Mouse (Mus musculus) cerebellum, adult 11-12 months (tissue): ENCODE measurements at regions not wholly inside any gene's neighbourhood (a gene's known extent, or its start where the extent isn't known, plus 50 kb on each side); places are given as distances from the start of the nearest gene placed in this dataset.

ENCODE experiments used
- DNase-seq: peaks from one replicate; pipeline ENCODE4 v3.0.0; 2022

DNA sequence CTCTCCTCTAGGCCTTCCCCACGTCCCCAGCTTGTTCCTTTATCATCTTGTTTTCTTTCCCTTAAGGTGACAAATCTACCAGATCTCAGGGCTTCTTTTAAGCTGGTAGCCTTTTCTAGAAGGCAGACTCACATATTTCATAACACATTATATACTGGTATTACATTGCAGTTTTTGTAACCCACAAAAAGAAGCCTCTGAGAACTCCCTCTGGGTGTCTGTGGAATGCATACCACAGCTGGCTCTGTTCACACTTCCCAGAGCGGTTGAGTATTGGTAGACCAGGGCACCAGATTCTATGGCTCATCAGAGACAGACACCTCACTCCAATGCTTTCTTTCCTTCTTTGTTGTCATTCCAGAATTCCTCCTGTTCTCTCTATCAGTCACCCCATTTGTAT lies 336.4 kb downstream of the Fam84a start:
- DNase-seq, result no peak

DNA sequence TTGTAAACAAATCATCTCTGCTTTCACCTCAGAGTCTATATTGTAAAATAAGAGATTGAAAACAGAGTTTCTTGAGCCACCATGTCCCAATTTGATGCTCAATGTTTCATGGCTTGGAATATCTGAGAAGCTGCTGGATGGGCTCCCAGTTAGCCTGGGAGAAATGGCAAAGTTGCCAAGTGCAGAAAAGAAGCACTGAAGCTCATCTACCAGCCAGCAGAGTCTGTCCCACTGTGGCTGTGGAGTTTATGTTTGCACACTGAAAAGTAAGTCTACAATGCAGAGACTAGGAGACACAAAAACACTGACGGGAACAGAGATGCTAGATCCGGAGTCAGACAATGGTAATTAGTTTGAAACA lies 341.7 kb downstream of the Fam84a start:
- DNase-seq, result no peak

DNA sequence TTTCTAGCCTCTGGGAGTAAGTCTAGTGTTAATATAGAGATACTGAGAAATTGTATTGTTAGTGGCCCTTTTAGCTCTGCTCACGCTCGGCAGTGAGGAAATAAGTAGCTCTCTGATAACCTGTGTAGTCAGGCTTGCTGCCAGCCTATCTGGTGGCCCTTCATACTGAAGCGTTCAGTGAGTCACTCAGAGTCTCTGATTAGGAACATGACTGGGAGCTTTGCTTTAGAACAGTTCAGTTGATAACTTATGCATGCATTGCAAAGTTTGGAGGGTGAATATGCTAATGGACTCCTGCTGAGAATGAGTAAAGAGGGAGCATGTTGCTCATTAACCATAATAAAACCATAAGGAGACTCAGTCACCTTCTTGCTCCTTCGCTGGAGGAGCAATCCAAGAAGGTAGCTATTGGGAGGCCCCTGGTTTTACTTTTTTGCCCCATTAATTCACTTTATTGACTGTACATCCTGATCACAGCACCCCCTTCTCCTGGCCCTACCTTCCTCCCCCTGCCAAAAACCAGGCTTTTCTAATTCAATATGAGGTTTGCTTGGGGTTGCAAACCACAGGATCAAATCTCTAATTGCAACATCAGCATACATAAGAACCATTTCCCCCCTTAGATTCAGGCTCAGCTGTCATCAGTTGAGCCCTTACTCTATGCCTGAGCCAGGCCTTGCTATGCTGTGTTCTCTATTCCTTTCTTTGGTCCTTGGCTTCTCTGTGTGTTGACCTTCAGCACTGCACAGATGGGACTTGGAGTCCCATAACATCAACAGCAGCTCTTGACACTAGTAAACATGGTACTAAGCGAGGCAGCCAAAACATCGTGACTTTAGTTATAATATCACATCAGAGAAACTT lies 342.3 kb downstream of the Fam84a start:
- DNase-seq, result no peak

DNA sequence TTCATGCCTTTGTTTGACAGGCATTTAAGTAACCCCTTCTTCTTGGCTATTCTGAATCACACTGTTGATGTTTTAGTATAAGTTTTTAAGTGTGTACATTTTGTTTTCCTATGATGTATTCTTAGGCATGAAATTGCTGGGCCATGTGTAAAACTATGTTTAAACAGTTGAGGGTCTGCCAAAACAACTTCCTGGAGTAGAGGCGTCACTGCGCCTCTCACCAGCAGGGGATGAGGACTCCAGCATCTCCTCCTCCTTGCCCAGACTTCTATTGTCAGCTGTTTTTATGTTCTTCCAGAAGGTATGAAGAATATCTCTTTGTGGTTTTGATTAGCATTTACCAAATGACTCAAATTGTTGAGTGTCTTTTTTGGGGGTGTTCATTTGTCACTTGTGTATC lies 372.1 kb downstream of the Fam84a start:
- no peak for DNase-seq

DNA sequence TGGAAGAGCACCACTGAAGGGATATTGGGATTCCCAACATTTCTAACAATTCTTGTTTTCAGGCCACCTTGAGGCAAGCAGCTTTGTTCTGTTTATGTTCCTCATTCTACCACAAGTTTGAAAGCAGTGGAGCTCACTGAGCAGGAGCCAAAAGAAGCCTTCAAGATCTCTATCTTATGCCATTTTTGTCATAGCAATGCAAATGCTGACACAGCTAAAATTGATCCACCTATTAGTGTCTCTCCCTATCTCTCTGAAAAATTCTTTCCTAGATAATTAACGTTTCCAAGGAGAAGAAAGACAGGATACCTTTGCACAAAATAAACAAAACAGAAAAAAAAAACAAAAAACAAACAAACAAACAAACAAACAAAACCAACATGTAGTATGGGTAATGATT lies 375.2 kb downstream of the Fam84a start:
- DNase-seq, result no peak

DNA sequence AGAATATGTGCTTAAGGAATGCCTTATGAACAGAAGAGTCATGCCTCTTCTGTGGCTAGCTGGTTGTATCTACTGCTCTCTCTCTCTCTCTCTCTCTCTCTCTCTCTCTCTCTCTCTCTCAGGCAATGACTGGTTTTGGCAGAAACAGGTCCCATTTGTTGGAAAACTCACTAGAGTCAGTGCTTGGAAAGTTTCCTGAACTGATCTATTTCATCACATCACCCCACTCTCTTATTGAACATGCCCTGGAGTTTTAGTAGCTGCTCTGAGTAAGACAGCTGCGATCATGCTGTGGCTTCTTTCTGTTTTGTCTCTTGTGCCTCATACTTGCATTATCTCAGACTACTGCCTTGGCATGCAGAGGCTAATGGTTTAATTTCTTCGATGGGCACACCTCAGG lies 382.2 kb downstream of the Fam84a start:
- no peak for DNase-seq

DNA sequence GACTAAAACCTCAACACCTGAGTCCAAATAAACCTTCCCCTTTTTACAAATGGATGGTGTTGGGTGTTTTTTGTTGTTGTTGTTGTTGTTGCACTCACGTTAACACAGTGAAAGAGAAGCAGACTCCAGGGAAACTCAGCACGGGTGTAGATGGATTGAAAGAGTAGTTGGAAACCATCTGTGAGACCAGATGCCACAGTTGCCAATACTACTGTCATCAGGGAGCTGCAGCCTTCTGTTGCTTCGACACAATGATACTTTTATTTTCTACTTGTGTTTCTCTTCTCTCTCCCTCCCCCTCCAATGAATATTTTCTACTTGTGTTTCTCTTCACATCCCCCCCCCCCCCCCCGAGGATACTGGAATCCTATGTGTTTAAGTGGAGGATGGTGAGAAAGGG lies 382.7 kb downstream of the Fam84a start:
- no peak for DNase-seq

DNA sequence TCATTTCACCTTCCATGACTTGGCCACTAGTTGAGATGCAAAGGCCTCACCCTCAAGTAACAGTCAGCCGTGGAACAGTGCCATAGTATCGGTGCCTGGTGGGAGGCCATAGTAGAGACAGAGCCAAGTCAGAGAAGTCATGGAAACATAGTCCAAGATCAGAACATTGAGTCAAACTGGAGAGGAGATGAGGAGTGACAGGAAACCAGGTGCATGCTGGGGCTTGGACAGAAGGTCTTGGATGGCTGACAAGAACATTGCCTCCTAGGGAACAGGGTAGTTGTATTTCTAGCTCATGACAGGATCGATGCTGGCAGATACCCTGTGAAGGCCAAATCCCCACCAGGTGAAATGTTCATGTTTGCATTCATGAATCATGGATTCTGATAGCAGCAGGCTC lies 385.4 kb downstream of the Fam84a start:
- DNase-seq, result no peak

DNA sequence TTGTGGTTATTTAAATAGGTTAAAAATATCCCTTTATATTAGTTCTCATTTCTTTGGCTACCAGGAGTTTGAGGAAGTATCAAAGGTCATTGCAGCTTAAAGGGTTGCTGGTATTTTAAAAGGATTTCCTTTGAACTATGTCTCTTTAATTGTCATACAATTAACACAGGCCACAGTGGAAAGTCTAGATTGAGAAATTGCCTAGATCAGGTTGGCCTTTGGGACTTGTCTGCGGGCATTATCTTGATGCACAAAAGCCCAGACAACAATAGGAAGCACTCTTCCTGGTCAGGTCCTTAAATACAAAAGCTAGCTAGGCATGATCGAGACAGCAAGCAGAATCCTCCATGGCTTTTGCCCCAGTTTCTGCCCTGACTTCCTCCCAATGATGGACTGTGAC lies 398.0 kb downstream of the Fam84a start:
- DNase-seq, result no peak

DNA sequence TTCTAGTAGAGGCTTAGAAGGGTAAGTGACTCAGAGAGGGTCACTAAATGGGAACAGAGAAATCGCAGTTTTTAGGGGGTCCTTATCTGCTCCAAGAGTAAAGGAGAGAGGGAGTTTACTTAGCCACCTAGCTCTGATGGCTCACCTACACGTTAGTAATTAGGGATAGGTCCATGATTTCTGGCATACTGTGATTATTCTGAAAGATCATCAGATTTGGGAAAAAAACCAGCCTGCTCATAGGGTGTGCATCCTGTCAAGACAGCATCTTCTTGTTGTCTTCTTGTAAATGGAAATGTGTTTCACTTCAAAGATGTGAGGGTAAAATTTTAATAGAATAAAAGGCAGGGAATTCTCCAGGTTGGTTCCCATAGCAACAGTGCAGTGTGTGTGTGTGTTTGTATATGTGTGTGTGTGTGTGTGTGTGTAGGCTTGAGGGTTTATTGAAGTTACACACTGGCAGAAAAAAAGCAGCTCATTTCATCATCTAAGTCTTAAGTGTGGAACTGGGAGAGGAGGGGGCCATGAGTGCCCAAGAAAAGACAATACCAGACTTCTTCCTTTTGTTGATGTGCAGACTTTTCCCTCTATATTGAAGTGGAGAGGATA lies 407.4 kb downstream of the Fam84a start:
- no peak for DNase-seq

DNA sequence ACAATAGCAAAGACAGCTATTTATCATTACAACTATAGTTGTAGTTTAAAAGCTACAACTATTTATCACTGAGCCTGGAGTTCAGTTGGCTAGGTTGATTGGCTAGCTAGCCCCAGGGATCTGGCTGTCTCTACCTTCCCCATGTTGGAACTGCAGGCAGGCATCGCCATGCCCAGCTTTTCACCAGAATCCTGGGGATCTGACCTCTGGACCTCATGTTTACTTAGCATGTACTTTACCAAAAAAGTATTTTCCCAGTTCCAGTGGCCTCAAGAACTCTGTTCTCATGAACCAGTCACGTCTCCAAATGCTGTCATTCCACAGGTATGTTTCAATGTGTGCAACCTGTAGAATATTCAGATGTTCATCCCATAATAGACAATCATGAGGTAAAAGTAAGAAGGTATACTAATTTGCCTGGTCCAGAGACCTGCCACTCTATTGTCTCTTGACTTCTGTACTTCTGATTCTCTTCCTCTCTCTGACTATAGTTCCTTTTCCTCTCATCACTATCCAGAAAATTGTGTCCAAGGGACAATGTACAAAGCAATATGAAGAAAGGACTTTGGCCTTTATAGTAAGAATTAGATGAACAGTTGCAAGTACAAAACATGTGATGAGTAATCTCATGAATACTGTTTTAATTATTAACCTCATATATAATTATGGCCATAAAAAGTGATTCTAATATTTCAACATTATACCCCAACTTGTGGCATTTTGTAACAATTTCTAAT lies 421.8 kb downstream of the Fam84a start:
- DNase-seq, result no peak

DNA sequence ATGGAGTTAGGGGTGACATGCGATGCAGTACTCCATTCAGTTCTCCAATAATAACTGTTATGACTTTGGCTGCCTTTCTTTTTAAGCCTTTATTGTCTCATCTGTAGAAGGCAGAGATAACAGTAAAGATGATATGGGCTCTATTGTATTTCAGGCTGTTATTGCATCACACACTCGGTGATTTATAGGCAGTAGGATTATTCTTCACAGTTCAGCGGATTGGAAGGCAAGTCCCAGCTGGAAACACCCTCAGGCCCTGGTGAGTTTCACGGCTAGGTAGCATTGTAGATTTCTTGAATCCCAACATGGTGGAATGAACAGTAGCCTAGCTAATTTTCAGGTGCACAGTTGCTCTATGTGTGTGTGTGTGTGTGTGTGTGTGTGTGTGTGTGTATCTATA lies 422.9 kb downstream of the Fam84a start:
- DNase-seq, result no peak

DNA sequence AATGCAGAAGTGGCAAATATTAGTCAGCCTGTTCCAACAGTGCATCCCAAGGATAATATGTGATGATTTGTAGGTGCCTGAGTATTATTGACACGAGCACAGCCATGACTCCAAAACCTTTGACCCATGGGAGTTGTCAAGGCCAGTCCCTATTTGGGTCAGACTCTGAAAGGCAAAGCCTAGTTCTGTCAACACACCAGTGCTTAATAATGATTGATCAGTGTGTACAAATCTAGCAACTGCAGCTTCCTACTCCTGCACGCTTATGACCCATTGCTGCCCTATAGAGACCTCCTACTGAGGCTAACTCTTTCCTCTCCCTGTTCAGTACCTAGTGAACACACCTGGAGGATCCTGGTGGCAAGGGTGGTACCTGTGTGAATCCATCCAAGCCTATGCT lies 427.3 kb downstream of the Fam84a start:
- no peak for DNase-seq

DNA sequence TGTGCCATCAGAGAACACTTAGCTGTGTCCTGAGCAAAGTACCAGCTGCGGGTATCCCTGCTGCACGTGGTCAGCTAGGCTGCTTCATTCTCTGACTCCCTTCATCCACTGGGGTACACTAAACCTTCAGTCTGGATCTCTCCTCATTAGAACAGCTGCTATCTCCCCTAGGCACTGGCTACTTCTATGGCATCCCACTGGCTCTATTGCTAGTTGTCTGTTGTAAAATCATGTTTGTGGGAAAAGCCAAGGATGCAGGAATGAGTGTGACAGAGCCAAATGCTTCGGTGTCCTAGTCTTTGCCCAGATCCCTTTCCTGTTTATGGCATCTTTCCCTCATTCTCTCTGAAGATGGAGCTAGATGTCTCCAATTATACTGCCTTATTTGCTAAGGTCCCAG lies 440.9 kb downstream of the Nbas start:
- no peak for DNase-seq

DNA sequence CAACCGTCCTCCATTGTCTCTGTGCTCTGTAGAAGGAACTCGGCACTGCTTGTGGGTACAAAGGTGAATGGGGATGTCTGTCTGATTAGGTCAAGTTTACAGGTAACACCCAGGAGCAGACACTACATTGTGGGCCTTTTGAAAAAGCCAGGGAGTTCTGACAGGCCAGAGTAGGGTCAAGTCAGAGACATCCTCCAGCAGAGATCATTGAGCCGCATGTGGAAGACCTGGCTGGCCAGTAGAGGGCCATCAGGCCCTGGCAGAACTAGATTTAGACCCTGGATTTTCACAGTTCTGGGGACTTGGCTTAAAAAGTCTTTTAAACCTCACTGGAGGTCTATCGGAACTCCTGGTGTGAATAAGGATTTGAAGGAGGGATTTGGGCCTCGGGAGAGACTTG lies 438.8 kb downstream of the Nbas start:
- DNase-seq, result no peak

DNA sequence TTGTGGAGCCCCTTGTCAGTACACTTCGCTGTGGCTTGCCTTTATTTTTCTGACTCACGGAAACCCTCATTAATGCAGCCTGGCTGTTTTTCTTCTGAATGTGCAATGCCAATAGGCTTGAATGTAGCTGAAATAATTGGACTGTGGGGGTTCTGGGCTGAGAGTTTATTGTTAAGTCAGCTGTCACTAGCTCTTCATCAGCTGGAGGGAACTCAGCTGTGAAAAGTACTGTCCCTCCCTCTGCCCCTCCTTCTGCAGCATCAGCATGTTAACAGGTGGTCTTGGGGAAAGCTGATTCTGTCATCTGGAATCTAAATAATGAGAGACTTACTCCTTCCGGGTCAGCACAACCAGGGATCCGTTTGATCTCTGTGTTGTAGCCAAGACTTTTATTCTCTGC lies 437.6 kb downstream of the Nbas start:
- no peak for DNase-seq

DNA sequence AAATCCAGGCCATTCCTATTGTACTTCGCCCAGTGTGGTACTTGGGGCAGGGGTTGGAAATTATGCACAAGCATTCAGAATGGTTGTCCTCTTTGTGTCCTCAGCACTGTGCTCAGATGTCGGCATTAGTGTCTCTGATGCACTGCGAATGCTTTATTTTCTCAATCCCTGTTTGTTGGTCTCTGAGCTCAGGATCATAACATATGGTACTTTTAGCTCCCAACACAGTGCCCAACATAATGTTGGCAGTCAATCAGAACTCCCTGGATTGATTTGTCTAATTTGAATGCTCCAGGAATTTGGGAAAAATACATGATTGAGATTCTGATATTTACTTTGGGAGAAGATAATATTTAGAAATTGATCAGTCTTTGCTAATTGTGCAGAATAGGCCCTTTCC lies 434.7 kb downstream of the Nbas start:
- DNase-seq, result no peak

DNA sequence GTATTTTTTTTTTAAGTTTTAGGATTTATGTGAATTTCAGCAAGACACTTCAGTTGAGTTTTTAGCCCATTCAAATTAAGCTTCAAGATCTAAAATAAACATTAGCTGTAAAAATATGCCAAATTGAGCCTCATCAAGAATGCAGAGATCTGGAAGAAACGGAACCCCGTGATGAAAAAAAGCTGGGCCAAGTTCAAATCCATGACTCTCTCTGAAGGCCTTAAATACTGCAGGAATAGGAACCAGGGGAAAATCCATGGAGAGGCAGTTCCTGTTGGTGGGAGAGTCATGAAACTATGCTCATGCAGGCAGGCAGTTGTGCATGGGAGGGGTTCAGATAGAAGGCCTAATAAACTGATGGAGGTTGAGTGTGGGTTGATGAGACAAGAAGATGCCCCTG lies 430.9 kb downstream of the Nbas start:
- DNase-seq, result no peak

DNA sequence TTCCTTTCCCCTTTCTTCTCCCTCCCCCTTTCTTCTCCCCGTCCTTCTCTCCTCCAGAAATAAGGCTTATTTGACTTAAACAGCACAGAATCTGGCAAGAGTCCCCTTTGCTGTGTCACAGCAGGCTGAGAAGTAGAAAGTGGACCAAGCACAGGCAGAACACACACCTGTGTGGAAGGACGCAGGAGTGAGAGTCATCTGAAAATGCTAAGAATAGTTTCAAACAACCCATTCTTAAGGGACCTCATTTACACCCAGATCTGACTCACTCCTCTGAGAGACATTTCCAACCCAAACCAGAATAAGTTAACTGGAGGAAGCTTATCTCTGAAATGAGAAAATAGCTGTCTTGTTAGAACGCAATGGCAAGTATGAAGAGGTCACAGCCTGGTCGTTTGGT lies 429.9 kb downstream of the Nbas start:
- no peak for DNase-seq

DNA sequence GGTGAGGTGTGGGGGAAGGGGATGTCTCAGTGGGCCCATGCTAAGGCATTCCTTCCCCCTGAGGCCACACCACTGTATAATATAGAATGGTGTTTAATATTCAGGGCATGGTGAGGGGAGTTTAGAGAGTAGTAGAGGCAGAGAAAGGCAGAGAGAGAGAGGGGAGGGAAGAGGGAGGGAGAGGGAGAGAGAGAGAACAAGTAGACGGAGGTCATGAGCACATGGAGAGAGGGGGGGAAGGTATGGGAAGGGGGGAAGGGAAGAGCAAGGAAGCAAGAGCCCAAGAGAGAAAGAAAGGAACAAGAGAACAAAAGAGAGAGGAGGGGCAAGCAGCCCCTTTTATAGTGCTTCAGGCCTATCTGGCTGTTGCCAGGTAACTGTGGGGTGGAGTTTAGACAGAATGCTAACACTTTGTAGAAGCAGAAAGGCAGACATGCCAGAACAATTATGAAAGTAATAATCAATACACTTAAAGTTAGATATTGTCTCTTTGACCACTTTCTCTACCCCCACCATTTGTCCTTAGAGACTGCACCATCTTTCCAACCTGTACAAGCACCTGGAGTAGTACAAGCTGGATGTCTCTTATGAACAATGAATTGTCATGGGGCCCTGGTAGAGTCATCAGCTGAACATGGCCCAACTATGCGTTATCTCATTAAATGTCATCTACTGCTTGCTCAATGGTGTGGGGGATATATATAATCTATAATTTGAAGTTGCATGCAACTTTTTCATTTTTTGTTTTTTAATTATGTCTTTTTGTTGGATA lies 422.6 kb downstream of the Nbas start:
- DNase-seq, result no peak

DNA sequence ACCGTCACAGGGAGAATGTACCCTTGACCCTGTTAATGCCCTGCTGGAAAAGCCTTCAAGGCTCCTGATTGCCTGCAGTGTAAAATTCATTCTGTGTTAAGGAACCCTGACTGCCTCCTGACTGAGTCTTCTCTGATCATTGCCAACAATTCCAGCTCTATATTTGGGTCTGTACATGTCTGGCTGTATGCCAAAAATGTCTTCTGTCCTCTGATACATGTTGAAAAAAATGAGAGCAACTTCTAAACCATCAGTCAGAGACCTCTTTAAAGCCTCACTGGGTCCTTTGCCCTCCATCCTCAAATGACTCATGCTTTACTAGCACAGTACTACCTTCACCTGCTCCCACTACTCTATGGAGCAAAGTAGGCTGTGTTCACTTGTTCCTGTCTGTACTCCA lies 408.3 kb downstream of the Nbas start:
- DNase-seq, result no peak

DNA sequence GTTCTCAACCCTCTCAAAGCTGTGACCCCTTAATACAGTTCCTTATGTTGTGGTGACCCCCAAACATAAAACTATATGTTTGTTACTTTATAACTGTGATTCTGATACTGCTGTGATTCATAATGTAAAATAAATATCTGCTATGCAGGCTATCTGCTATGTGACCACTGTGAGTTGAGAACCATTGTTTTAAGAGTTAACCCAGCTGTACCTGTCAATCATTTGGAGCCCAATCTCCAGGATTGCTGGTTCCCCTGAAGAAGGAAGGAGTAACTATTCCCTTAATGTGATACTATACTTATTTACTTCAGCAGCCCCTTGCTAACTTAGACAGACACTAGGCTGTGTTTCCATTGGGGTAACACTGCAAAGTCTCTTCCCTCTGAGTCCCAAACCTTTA lies 400.5 kb downstream of the Nbas start:
- DNase-seq, result no peak

DNA sequence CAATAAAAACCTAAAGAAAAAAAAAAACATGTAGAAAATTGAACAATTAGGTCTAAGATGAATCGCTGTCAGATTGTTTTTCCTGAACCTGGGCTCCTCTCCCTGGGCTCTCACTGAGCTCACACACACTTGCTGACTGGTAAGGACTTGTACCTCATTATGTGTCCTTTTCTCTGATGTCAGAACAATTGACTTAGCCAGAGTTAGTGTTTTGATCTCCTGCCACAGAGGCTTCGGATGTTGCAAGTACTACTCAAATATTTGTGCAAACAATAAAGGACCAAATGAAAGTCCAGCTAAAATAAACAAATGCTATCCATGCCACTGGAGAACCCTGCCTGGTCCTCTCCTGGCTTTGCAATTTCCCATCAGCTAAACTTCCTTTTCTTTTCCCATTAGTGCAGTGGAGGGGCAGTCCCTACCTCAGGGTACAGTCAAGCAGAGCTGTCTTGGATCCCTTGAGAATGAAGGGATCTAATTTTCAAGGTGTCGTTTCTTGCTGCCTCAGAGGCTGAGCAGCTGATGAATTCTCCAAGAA lies 399.6 kb downstream of the Nbas start:
- DNase-seq, result no peak
